Mouse (Mus musculus) liver, postnatal 0 days (tissue): ENCODE results near the gene Golim4. TPM values are rescaled to one million over a fixed set of nuclear protein-coding genes. Genes with fewer than 3 reads are reported as not detected.

Experiments used
- ATAC-seq: fragments of 200-750 bp; cut with Nextera tagmentation; 2 replicates; pipeline ENCODE4 v1.8.0; 2017; ENCODE audit warnings: mild to moderate bottlenecking, moderate library complexity
- DNase-seq: peaks from one replicate; pipeline ENCODE4 v3.0.0-alpha.2; 2016
- H3K27ac ChIP-seq: fragments of 300-500 bp; sonication (generic); 2 replicates; pipeline ENCODE4 v1.5.1; 2014; ENCODE audit warnings: antibody characterized with exemption, moderate library complexity, mild to moderate bottlenecking, low read depth
- H3K27me3 ChIP-seq: fragments of 300-500 bp; sonication (generic); 2 replicates; pipeline ENCODE4 v1.6.1; 2014; ENCODE audit warnings: low read length, control low read depth, mixed read lengths; ENCODE audit not compliant: insufficient read depth
- H3K36me3 ChIP-seq: fragments of 300-500 bp; sonication (generic); replicated peaks from 2 replicates; pipeline ENCODE4 v1.6.1; 2014; ENCODE audit warnings: mild to moderate bottlenecking, control low read depth, low read length, moderate library complexity, mixed read lengths; ENCODE audit not compliant: insufficient read depth
- H3K4me1 ChIP-seq: fragments of 300-500 bp; sonication (generic); 2 replicates; pipeline ENCODE4 v1.6.1; 2014; ENCODE audit warnings: antibody characterized with exemption, mild to moderate bottlenecking, control low read depth; ENCODE audit not compliant: insufficient read depth
- H3K4me2 ChIP-seq: fragments of 300-500 bp; sonication (generic); 2 replicates; pipeline ENCODE4 v1.6.1; 2014; ENCODE audit warnings: low read depth, mild to moderate bottlenecking, low read length, moderate library complexity, mixed read lengths
- H3K4me3 ChIP-seq: fragments of 300-500 bp; sonication (generic); 2 replicates; pipeline ENCODE4 v1.5.1; 2014; ENCODE audit warnings: low read depth, low read length
- H3K9ac ChIP-seq: fragments of 300-500 bp; sonication (generic); replicated peaks from 2 replicates; pipeline ENCODE4 v1.6.1; 2014; ENCODE audit warnings: mild to moderate bottlenecking, moderate library complexity
- H3K9me3 ChIP-seq: fragments of 300-500 bp; sonication (generic); 2 replicates; pipeline ENCODE4 v1.6.1; 2016; ENCODE audit warnings: mild to moderate bottlenecking, control low read depth, low read length, mixed read lengths
- CTCF ChIP-seq: sonication (generic); IDR thresholded peaks from 2 replicates; pipeline ENCODE4 v1.5.1; 2016; ENCODE audit warnings: antibody characterized with exemption, low read depth
- EP300 ChIP-seq: IDR thresholded peaks from 2 replicates; pipeline ENCODE4 v1.6.1; 2016; ENCODE audit warnings: antibody characterized with exemption, low read depth, mild to moderate bottlenecking
- WGBS: fragments of 180-500 bp; shearing (Covaris S2); extraction: QIAGEN DNeasy Blood & Tissue Kit; methylation state at CpG from one replicate; pipeline ENCODE4 v1.1.7; 2014; ENCODE audit not compliant: insufficient replicate concordance; 5-methylcytosine and 5-hydroxymethylcytosine counted together
- polyA plus RNA-seq: library from polyadenylated mRNA; unstranded; fragments of >200 nt; fragmentation: Nextera tagmentation; extraction: Ambion mirVana; gene quantifications from 2 replicates; pipeline ENCODE4 v1.2.1, GENCODE M21; 2015

Golim4 gene
- polyA plus RNA-seq, 1 experiment from 2014 or later = 29.1 TPM

- Histone ChIP-seq H3K9me3 (no peaks in the 10 kb centered on the region), H3K27me3 (no peaks in the 10 kb centered on the region), H3K4me2 (no peak overlapping the region), H3K27ac (no peak overlapping the region), H3K4me3 (no peak overlapping the region), H3K36me3 (peaks cover 23% of the 10 kb centered on the region), H3K4me1 (peaks cover 4% of the 10 kb centered on the region; the same call in 1 of the 2 replicates), H3K9ac (no peak overlapping the region)
- DNase-seq (no peak), ATAC-seq (no peak)
- TF ChIP-seq CTCF (no peak), EP300 (no peak)
These were observed 46.0 kb downstream of the Golim4 start for GRCm38 (mm10) chr3:75910768-75911167.

- H3K36me3 ChIP-seq = peaks cover 24% of the 10 kb centered on the region
- no peaks in the 10 kb centered on the region for H3K27me3 ChIP-seq
- no peak overlapping the region for H3K9ac ChIP-seq
- H3K4me1 ChIP-seq = peaks cover 4% of the 10 kb centered on the region; the same call in 1 of the 2 replicates
- DNase-seq = no peak
- 18% methylated on average over 4 of the region's 4 CpGs for WGBS
- H3K4me3 ChIP-seq = no peak overlapping the region
- TF ChIP-seq CTCF = peak; percentile 88
- no peak for TF ChIP-seq EP300
- no peak overlapping the region for H3K27ac ChIP-seq
- no peaks in the 10 kb centered on the region for H3K9me3 ChIP-seq
- ATAC-seq = peak; percentile 56
- H3K4me2 ChIP-seq = no peak overlapping the region
These were observed 46.5 kb downstream of the Golim4 start for GRCm38 (mm10) chr3:75910257-75910656.

GRCm38 (mm10) chr3:75901903-75902598 is 54.7 kb downstream of the Golim4 start:
- H3K9ac ChIP-seq = no peak overlapping the region
- no peak overlapping the region for H3K4me3 ChIP-seq
- ATAC-seq = no peak
- H3K4me1 ChIP-seq = no peaks in the 10 kb centered on the region
- TF ChIP-seq CTCF (peak; percentile 26; the same call in 1 of the 2 replicates), EP300 (no peak)
- H3K27me3 ChIP-seq = no peaks in the 10 kb centered on the region
- no peaks in the 10 kb centered on the region for H3K9me3 ChIP-seq
- no peak overlapping the region for H3K4me2 ChIP-seq
- no peak overlapping the region for H3K27ac ChIP-seq
- 83% methylated on average over 11 of the region's 11 CpGs for WGBS
- peaks cover 57% of the 10 kb centered on the region for H3K36me3 ChIP-seq
- DNase-seq = no peak

- Histone ChIP-seq H3K4me3 (no peak overlapping the region), H3K9me3 (no peaks in the 10 kb centered on the region), H3K4me1 (no peaks in the 10 kb centered on the region), H3K9ac (no peak overlapping the region), H3K36me3 (peaks cover 67% of the 10 kb centered on the region), H3K4me2 (no peak overlapping the region), H3K27me3 (no peaks in the 10 kb centered on the region), H3K27ac (no peak overlapping the region)
- 89% methylated on average over 5 of the region's 5 CpGs for WGBS
- TF ChIP-seq EP300 (no peak), CTCF (no peak)
- no peak for ATAC-seq
- no peak for DNase-seq
These were observed 61.7 kb downstream of the Golim4 start for GRCm38 (mm10) chr3:75895075-75895474.

GRCm38 (mm10) chr3:75891581-75891980 is 65.2 kb downstream of the Golim4 start:
- no peak for DNase-seq
- Histone ChIP-seq H3K27ac (no peak overlapping the region), H3K27me3 (no peaks in the 10 kb centered on the region), H3K9me3 (no peaks in the 10 kb centered on the region), H3K36me3 (peaks cover 68% of the 10 kb centered on the region), H3K4me1 (no peaks in the 10 kb centered on the region), H3K4me2 (no peak overlapping the region), H3K4me3 (no peak overlapping the region), H3K9ac (no peak overlapping the region)
- no peak for ATAC-seq
- WGBS = 92% methylated on average over 3 of the region's 3 CpGs
- TF ChIP-seq CTCF (no peak), EP300 (no peak)

GRCm38 (mm10) chr3:75889323-75889722 is 67.4 kb downstream of the Golim4 start:
- no peak overlapping the region for H3K4me3 ChIP-seq
- no peaks in the 10 kb centered on the region for H3K27me3 ChIP-seq
- TF ChIP-seq CTCF (no peak), EP300 (no peak)
- H3K9ac ChIP-seq = no peak overlapping the region
- H3K4me1 ChIP-seq = no peaks in the 10 kb centered on the region
- peaks cover 69% of the 10 kb centered on the region for H3K36me3 ChIP-seq
- WGBS = 88% methylated on average over 1 of the region's 1 CpGs
- H3K9me3 ChIP-seq = no peaks in the 10 kb centered on the region
- DNase-seq (no peak), ATAC-seq (no peak)
- no peak overlapping the region for H3K27ac ChIP-seq
- no peak overlapping the region for H3K4me2 ChIP-seq
